Mouse (Mus musculus) CH12F3 (cell line): ENCODE measurements around the gene Tbc1d8.

Experiments used
- in situ Hi-C: fragments of 300-500 bp; cut with MboI; formaldehyde crosslinking; loops from 2 replicates; pipeline ENCODE4 v1.14.3; 2020; ENCODE audit warnings: low sequenced_read_pairs

The Tbc1d8 gene

DNA sequence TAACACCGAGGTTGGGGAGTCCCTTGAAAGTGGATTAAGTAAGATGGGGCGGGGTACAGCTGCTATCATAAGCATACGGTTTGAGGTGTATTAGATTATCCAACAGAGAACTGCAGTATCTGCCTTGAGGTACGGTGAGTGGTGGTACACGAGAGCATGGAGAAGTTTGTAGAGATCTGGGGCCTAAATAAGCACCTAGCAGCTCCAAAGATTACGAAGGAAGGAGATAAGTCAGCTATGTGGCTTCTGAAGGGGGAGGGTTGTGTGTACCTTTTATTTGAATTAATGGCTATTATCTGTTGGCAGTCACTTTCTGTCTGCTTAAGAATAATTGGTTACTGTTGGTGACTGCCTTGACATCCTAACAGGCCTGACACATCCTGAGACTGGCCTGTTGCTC lies 108.1 kb downstream of the Tbc1d8 start:
- in situ Hi-C loops = no loop called here

DNA sequence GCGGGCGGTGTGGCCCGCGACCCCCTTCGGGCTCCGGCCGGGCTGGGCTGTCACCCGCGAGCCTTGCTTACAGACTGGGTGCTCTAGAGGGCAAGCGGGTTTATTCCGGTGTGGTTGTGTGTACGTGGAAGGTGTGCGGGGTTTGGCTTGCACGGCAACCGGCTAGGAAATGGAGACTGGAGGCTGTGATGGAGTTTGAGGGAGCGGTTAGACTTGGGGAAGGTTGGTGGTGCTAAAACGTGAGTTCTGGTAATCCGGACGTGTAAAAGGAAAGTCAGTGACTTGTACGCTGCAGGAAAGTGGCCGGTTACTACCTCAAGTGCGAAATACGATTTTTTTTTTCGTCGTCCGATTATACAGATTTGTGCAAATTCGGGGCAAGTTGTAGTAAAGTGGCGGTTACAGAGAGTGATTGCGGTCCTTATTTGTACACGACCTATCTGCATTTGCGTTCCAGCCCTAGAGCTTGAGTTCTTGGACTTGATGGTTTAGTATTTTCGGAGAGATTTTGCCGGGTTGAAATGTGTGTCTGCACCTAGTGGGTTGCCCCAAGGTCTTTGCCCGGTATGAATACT lies 110.2 kb downstream of the Tbc1d8 start:
- in situ Hi-C loops = no loop called here

DNA sequence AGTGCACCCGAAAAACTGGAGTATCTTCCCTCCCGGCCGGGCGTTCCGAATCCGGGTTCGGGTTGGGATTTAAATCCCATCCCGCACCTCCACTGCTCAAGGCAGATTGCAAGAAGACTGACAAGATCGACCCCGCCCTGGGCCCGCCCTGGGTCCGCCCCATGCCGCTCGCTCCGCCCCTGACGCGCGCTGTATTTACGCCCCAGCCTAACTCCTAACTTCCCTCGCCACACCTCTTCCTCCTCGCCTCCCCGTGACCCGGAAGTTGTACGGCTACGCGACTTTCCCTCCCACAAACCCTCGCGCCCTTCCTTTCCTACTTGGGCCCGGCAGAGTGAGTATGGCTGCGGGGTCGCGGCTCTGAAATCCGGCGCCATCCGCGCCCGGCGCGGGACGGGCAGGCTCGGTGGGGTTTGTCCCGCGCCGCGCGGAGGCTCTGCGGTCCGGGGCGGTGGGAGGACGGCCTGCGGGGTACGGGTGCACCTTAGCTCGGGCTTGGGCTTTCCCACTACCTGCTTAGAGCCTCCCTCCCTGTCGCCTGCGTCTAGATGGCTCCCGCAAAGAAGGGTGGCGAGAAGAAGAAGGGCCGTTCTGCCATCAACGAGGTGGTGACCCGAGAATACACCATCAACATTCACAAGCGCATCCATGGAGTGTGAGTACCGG lies 110.8 kb downstream of the Tbc1d8 start, which contains the start of gene Rpl31:
Gene Rpl31, plus strand, starts transcription at position 242 of the 666 bp plus-strand sequence.
- in situ Hi-C loops = no loop called here

DNA sequence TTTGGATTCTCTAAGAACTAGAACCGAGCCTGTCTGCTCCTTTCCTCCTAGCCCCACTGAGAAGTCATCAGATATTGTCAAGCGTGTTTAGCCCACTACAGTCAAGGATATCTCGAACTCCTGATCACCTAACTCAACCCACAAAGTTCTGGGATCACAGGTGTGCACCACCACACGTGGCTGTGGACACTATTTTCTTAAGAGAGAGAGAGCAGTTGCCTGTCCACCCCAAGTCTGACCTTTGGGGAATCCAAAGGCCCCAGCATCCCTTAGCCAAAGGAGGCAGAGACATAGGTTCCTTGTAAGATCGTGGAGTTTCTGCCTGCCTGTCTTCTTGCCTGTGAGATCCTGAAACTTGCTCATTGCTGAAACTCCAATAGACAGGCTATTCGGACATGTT lies 111.5 kb downstream of the Tbc1d8 start:
- in situ Hi-C loops = no loop called here

DNA sequence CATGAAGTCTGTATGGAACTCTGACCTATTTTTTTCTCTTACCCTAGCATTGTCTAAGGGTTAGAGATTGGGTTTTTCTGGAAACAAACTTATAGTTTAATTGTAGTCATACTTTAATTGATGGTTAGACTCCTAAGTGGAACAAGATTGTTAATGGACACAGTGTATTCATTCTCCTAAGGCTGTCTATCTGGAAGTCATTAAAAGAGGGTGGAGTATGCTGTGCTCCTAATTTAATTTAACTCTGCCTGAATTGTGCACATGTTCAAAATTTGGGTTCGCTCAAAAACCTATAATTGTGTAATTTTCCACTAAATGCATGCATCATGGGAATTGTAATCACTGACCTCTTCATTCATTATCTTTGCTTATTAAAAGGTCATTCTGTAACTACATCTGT lies 113.0 kb downstream of the Tbc1d8 start:
- in situ Hi-C loops = no loop called here

DNA sequence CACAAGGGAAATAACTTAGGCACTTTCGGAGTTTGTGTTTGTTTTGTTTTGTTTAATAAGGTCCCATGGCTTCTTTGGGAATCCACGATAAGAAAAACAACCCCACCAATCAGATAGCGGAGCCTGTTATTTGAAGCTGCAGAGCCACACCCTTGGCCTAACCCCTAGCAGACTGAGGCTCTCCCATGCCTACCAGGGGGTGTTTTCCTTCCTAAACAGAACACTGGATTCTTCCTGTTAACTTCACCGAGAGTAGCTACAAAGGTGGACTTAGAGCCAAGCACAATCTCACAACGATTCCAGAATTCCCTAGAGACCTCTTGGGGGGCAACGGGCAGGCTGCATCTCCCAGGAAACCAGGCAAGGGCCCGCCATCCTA lies 116.1 kb downstream of the Tbc1d8 start:
- in situ Hi-C loops = no loop called here

DNA sequence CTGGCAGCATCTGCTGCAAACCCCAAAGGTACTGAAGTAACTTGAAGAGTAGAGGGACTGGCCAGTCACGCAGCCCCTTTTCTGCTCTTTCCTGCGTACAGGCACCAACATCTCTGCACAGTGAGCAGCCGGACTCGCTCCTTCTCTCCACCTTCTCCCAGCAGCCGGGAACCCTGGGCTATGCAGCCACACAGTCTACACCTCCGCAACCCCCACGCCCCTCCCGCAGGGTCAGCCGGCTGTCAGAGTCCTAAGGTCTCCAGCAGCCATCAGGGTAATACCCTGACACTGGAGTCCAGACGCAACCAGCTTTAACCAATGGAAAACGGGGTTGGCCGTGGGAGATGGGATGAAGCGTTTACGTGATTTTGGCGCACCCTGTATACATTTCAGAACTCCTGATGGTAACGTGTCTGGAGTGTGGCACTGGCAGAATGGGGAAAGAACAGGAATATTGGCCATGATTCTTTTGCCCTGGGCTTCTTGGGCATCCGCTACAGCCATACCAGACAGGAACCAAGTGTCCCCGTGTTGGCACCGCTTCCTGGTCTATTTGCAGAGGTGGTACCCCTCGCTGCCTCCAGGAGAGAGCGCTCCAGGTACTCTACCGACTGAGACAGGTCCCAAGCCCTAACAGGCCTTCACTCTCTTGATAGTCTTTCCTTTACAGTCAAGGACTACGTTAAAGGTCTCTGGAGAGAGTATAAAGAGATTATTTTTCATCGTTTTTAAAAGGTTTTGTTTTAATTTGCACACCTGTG lies 116.6 kb downstream of the Tbc1d8 start:
- in situ Hi-C loops = no loop called here

DNA sequence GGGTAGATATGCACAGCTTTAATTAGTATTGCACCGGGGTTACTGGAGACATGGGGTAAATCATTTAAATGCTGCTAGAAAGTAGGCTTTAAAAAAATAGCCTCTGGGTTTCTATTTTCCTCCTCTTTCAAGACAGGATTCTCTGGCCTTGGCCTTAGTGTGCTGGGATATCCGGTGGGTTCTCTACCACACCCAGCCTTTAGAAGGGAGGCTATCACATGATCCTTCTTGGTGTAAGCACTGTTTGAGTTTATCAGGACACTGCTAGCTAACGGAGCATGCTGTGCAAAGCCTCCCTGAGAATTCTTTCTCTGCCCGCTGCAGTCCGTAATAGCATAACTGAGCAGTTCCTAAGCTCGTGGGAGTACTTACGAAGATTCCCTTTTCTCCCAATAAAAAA lies 129.1 kb downstream of the Tbc1d8 start:
- in situ Hi-C loops = loop anchor here (25.0 kb wide), 1 partner anchor 337 kb away; no protein-coding TSS in a partner anchor

DNA sequence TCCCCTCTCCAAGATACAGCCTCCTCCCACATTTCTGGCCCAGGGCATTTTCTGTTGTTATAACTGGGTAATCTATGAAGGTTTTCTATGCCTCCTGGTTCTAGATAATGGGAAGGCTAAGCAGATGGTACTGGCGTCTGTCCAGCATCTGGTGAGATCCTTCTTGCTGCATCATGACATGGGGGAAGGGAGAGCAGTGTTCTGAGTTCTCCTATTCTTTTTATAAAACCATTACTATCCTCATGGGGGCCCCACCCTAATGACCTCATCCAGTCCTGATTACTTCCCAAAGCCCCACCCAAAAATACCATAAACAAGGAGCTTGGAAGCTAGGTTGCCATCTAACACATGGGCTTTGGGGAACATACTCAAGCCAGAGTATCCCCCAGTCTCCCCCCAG lies 129.6 kb downstream of the Tbc1d8 start:
- in situ Hi-C loops = loop anchor here (25.0 kb wide), 1 partner anchor 337 kb away; no protein-coding TSS in a partner anchor

DNA sequence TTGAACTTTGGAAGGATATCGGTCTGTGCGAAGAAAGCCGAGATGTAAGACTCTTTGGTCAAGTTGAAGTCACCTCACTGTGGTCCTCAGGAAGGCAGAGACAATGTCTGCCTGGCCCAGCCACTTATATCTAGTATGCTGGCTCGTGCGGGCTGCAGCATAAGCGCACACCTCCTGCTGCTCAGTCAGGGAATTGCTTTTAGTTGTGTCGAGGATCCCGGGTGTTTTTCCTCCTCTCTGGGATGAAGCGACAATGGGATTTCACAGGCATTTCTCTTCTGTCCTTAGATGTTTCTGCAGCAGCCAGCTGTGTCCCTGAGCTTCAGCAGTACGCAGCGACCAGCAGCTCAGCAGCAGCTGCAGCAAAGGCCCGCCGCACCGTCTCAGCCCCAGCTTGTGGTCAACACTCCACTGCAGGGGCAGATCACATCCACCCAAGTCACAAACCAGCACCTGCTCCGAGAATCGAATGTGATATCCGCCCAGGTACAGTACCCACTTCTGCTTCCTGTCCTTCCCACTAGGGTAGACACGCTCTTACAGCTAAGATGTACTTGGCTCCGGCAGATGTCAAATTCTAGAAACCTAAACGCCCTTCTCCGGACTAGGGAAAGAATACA lies 133.5 kb downstream of the Tbc1d8 start:
- in situ Hi-C loops = loop anchor here (25.0 kb wide), 1 partner anchor 333 kb away; no protein-coding TSS in a partner anchor

DNA sequence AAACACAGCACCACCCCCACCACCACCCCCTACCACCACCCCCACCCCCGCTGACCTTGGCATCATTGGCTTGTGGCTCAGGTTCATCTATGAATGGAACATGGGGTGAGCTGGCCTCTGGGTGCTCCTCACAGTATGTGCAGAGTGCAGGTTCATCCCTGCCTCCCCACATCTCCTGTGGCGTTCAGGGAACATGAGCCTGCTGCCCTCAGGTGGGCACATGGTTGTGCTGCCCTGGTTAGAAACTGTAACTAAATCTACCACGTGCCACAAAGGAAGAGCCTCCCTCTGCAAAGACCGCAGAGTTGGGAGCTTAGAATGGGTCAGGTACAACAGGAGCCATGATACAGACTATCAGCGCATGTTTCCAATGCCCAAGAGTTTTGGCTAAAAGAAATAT lies 135.3 kb downstream of the Tbc1d8 start:
- in situ Hi-C loops = loop anchor here (25.0 kb wide), 1 partner anchor 331 kb away; no protein-coding TSS in a partner anchor

DNA sequence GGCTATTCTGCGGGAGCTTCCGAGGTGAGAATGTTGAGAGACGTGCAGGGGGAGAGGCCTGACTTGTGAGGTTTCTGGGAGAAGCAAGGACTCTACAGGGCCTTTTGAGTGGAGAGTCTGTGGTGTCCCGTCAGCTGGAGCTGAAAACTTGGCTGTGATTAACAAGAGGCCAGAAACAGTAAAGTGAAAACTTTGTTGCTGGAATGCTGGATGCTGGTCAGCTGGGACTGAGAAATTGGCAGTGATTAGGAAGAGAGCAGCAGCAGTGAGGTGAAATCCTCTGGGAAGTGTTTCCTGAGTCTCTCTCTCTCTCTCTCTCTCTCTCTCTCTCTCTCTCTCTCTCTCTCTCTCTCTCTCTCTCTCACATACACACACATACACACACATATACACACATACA lies 136.7 kb downstream of the Tbc1d8 start:
- in situ Hi-C loops = loop anchor here (25.0 kb wide), 1 partner anchor 330 kb away; no protein-coding TSS in a partner anchor

DNA sequence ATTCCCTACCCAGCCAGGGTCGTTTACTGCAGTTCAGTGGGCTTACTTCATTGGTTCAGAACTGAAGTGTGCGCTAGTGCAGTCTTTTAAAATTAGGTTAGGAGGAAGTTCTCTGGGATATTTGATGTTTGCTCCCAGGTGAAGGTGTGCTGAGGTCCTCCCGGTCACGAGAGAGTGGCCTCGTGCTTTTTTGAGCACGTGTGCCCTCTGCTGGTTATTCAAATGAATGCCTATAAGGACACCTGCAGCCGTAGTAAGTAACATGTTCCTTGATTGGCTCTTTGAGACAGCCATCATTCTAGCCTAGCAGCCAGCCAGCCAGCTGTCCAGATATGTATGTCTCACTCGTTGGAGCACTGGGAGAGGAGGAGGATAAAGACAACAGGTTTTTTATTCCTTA lies 137.9 kb downstream of the Tbc1d8 start:
- in situ Hi-C loops = loop anchor here (25.0 kb wide), 1 partner anchor 328 kb away; no protein-coding TSS in a partner anchor

DNA sequence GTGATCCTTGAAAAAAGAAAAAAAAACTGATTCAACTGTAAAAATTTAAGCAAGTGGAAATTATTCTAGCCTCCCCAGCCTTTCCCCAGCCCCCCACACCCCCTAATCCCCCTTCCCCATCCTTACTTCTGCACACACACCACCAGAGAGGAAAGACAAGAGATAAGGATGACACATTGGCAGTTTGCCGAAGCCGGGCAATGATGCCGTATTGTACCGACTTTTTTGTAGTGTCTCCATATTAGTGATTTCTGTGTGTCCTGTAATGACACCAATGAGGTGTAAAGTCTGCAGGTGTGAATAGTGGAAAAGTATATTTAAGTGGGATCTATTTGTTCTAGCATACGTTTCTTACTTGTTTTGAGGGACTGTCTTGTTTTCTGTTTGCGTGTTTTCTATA lies 138.4 kb downstream of the Tbc1d8 start:
- in situ Hi-C loops = loop anchor here (25.0 kb wide), 1 partner anchor 328 kb away; no protein-coding TSS in a partner anchor

DNA sequence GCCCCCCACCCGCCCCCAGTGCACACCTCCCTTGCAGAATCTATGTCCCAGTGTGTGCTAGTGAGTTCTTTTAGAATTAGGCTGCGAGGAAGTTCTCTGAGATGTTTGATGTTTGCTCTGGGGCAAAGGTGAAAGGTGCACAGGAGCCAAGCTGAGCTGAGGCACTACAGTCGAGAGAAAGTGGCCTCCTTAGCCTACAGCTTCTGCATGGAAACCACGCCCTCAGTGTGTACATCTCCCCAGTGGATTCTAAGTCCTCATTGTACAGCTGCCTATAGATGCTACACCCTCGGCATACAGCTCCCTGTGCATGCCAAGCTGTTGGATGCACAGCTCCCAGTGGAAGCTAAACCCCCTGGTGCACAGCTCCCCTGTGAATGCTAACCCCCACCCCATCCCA lies 139.1 kb downstream of the Tbc1d8 start:
- in situ Hi-C loops = loop anchor here (25.0 kb wide), 1 partner anchor 327 kb away; no protein-coding TSS in a partner anchor

DNA sequence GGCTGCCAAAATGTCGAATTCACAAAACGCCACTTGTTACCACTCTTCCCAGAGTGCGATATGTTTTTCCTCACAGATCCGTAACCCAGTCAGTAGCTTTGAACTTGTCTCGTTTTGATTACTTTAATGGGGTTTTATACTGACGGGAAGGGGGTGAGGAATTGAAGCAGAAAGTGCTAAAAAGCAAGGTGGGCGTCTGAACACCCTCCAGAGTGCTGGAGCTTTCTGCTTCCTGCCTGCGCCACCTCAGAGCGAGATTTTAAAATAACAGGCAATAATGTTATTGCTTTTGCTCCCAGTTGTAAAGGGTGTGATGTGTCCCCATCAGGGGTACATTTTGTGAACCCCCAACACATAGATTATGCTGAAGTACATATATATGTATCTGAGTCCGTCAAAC lies 139.7 kb downstream of the Tbc1d8 start:
- in situ Hi-C loops = loop anchor here (25.0 kb wide), 1 partner anchor 327 kb away; no protein-coding TSS in a partner anchor

DNA sequence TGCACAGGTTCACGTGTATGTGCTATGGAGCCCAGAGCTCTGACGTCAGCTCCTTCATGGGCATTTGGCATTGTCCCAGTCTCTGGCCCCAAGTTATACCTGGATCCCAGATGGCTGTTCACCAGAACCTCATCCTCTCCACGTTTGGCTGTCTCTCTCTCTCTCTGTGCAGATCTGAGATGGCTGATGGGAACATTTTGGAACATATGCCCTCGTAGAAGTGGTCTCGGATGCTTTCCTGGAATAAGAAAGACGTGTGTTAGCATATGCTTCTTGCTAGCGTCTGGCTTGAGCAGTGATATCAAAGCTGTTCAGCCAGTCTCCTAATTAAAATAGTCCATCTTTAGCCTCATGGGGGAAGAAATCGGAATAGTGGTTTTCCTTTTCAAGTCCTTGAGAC lies 141.8 kb downstream of the Tbc1d8 start:
- in situ Hi-C loops = loop anchor here (25.0 kb wide), 1 partner anchor 324 kb away; no protein-coding TSS in a partner anchor

DNA sequence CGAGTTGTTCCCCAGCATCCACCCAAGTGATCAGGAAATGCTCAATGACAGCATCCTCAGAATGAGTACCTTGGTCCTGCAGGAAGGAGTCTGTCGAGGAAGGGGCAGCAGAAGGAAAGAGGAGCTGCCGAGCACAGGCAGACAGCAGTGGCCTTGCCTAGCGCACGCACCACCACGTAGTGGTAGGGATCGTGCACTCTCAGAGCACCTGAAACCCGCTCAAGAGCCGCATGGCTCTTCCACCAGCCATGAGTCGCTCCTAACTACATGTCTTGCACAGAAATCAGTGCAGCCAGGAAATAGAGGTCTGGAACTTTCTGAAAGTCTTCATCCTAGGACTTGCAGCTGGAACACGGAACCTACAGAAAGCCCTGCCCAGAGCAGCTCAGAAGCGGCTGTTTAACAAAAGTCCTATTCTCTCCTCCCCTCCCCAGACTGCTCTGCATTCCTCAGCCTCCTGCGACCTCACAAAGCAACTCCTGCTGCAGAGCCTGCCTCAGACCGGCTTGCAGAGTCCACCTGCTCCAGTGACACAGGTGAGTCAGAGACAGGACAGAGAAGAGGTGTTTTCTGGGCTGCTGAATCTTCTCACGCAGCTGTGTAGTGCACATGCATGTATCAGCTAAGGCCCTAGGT lies 142.9 kb downstream of the Tbc1d8 start:
- in situ Hi-C loops = loop anchor here (25.0 kb wide), 1 partner anchor 323 kb away; no protein-coding TSS in a partner anchor

DNA sequence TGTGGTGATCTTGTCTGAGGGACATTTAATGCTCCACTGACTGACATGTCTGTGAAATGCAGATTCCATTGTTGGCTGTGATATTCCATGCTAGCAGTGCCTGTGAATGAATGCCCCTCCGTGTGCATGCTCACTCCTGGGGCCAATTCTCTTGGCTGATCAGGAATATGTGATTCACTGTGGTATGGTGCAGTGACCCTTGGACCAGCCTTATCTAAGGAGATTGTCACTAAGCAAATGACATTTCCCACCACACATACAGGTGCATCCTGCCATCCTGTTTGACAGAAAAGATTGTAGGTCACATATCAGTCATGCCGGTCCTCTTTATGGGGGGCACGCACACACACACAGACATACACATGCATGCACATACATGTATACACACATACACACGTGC lies 146.1 kb downstream of the Tbc1d8 start:
- in situ Hi-C loops = loop anchor here (25.0 kb wide), 1 partner anchor 320 kb away; no protein-coding TSS in a partner anchor

DNA sequence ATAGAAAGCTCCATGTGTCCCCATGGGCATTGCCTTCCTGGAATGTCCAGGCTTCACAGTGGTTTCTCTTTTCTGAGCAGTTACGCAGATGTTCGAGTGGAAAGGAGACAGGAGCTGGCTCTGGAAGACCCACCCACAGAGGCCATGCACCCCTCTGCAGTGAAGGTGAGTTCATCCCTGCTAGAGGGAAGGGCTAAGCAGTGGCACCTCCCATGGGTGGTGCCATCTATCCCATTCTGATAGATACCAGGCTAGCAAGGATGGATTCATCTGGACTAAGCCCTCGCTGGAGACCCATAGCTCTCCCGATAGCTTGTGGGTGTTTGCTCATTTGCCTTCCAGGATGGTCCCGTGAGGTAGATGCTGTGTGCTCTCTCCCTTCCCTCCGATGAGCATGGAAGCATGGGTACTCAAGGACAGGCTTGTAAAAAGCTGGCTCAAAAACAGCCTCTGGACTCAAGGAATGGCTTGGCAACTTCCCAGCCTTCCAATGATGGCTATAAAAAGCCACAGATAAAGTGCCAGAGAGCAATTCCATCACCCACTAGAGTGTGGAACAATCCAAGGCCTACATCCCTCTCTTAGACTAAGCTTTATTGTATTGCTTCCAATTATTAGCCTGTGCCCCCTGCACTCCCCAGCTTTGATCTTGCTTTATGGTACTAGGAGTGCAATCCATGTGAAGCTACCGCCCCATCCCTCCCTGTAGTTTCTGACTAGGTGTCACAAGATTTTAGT lies 147.5 kb downstream of the Tbc1d8 start:
- in situ Hi-C loops = loop anchor here (25.0 kb wide), 1 partner anchor 319 kb away; no protein-coding TSS in a partner anchor
